Mouse (Mus musculus) retina, postnatal 1 day (tissue): ENCODE data around the gene Nav2.

Experiments
- DNase-seq: peaks from one replicate; pipeline ENCODE4 v3.0.0-alpha.2; 2012

Nav2 gene

DNA sequence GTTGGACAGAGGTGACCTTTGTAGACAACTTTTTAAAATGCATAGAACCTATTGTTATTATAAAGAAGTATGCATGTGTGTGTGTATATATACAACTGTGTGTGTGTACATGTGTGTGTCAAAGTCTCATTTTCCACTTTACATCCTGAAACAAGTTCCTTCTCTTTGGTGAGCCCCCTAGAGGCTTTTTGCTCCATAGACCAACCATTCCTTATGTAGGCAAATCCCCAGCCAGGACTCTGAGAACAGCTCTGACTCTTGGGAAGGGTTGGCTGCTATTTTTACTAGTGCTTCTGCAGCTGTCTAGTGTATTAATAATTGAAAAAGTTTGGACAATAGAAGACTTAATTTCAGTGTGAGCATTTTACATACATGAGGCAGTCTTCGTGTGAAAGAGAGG lies 464.7 kb downstream of the Nav2 start:
- DNase-seq = no peak

DNA sequence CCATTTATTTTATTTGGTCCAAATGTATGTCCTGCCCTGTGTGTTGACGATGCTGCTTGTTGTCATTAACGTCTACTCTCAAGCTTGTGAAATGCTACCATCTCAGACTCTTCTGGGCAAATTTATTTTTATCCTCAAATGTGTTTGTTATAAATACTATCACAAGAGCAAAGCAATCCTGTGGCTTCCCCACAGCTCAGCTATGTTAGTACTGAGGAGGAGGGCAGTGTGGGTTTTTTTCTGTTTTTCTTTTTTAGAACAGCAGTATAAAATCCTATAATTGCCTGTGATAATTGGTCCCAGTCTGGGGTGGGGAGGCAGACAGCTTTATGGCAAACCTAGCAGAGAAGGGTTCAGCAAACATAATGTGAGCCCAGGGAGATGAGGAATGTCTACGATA lies 465.1 kb downstream of the Nav2 start:
- no peak for DNase-seq

DNA sequence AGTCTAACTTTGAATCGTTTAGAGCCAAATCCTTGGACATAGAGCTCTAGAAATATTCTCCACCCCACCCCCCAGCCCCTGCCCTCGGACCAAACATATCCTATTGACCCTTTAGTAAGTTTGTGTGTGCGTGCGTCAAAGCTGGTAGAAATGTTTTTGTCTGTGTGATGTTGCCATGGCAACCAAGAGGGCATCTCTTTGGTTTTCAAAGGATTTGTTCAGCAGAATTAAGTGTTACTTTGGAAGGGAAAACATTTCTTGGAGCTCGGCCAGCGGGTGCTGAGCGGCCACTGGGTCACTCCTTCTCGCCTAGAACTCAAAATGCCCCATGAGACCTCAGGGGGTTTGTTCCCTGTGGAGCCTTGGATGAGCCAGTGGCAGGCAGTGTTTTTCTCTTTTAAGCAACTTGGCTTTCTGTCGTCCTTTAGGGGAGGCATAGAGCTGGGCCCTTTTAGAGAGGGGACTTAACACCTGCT lies 467.0 kb downstream of the Nav2 start:
- DNase-seq = peak; percentile 77

- DNase-seq = no peak
Observed at GRCm38 (mm10) chr7:49378608-49379007, 470.1 kb downstream of the Nav2 start.

DNA sequence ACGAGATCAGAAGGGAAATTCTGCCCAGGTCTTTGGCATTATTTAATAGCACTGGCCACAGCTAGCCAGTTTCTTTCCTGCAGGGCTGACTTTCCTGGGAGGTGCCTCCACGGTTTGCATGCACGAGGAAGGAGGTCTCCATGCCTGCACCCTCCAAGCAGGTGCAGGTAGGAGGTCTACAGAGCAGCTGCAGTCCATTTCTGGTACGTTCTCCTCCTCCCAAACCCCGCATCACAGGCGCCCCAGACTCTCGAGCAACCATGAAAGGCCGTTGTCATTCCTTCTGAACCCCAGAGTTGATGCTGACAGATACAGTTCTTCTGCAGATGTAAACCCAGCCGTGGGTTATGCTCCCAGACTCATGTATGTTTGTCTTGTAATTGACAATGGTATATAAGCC lies 472.4 kb downstream of the Nav2 start:
- no peak for DNase-seq

- DNase-seq = no peak
Observed at GRCm38 (mm10) chr7:49382884-49383283, 474.4 kb downstream of the Nav2 start.

GRCm38 (mm10) chr7:49388137-49388536 lies 479.6 kb downstream of the Nav2 start:
- DNase-seq = peak; percentile 37

GRCm38 (mm10) chr7:49390312-49390711 lies 481.8 kb downstream of the Nav2 start:
- DNase-seq = no peak

DNA sequence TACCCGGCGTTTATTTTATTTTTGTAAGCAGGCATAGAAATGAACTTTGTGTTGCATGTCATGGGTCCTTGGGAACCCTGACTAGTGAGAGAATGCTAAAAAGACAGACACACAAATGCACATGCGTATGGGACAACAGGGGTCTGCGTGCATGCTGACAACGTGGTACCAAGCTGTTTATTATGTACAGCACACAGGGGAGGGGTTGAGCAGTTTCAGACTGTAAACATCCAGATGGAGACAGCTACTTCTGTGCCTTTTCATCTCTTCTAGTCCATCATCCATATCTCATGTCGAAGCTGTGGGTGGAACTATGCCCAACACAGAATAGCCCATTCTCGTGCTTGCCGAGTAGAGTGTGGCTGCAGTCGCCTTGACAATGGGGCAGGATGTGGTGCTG lies 482.3 kb downstream of the Nav2 start:
- DNase-seq = no peak

DNA sequence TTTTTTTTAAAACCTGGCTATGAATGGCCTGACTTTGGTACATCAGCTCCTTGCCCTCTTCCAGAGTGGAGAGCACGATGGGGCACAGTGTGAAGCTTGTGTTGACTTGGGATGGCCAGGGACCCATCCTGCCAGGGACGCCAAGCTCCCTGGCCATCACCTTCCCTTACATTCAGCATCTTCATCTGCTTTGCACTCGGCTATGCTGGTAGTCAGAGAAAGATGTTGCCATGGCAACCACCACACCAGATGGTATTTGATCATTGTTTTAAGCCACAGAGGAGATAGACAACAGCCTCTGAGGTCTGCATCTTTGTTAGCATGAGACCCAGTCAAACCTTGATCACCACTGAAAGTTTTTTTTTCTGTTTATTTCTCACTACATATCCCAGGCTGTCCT lies 483.7 kb downstream of the Nav2 start:
- DNase-seq = peak; percentile 50

DNA sequence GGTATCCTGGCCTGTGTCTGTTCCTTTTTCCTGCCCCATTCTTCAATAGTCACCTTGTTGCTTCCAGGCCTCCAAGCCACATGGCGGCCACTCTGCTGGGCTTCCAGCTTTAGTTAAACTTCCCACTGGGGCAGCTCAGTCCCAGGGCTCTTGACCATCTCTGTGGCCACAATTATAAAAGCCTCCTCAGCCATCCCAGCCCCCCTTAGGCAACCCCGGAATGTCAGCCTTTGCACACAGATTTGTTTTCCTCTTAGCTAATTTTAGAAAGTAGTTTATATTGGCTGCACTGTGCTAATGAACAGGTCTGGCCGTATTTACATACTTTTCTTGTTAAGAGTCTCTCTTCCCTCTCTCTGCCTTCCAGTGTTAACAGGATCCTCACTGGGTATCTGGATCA lies 484.3 kb downstream of the Nav2 start:
- no peak for DNase-seq

DNA sequence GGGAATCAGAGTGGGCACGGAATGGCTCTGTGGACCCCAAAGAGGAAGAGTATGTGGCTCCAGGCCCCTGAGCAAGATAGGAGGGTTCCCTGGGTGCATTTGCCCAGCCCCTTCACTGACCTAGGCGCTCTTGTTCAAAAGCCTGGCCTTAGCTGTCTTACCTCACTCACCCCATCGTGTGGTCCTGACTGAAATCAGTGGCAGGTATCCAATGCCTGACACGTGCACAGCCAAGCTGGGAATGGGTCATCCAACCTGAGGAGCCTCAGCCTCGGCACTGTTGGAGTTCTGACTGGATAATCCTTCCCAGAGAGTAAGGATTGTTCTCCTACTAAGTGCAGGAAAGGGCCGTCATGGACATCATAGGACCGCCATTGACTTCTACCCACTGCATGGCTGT lies 485.3 kb downstream of the Nav2 start:
- DNase-seq = no peak

- no peak for DNase-seq
Observed at GRCm38 (mm10) chr7:49396202-49396601, 487.7 kb downstream of the Nav2 start.

GRCm38 (mm10) chr7:49397441-49398003 lies 489.0 kb downstream of the Nav2 start:
- DNase-seq = peak; percentile 38

DNA sequence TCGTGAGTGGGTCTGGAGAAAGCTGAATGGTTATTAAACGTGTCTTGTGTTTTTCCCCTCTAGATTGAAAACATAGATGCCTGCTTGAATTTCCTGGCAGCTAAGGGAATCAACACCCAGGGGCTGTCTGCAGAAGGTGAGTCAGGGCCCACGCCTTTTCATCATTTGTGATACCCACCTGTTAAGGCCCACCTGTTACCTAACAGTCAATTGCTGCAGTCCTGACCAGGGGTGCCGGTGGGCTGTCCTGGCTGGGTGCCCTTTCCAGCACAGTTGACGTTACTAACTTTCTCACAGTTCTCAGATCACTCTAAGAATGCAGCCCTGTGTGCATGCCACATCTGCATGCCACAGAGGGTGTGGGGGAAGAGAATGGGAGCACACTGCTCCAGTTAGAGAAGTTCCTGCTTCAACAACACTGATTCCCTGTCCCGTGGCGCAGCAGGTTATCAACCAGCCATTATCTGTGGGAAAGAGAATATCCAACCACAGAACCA lies 489.6 kb downstream of the Nav2 start:
- no peak for DNase-seq

- DNase-seq = peak; percentile 81
Observed at GRCm38 (mm10) chr7:49399314-49399713, 490.8 kb downstream of the Nav2 start.

DNA sequence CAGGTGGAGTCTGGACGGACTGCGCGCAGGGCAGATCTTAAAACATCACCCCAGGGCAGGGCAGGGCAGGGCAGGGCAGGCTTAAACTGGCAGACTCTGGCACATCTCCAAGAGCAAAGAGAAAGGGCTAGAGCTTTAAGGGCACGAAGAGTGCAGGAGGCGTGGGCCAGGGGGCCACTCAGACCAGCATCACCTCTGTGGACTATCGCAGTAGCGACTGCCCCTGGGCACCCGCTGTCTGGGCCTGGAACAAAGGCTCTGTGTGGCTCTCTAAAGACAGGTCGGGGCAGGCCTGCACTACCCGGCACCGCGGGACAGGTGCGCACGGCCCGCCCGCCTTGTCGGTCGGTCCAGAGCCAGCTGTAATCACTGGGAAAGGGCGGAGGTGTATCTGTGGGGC lies 491.9 kb downstream of the Nav2 start:
- no peak for DNase-seq

- no peak for DNase-seq
Observed at GRCm38 (mm10) chr7:49402526-49402925, 494.0 kb downstream of the Nav2 start.

- no peak for DNase-seq
Observed at GRCm38 (mm10) chr7:49407688-49408087, 499.2 kb downstream of the Nav2 start.

DNA sequence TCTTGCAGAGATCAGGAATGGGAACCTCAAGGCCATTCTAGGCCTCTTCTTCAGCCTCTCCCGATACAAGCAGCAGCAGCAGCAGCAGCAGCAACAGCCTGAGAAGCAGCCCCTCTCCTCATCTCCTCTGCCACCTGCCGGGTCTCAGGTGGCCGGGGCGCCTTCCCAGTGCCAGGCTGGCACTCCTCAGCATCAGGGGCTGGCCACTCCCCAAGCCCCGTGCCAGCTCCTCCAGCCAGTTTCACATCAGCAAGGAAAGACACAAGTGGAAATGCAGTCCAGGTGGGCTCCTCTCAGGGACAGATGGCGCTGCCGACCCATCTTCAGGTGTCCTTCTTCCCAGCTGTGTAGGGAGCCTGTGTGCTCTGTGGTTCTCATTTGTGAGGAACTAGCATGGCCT lies 500.1 kb downstream of the Nav2 start:
- no peak for DNase-seq

GRCm38 (mm10) chr7:49409265-49409664 lies 500.7 kb downstream of the Nav2 start:
- no peak for DNase-seq

DNA sequence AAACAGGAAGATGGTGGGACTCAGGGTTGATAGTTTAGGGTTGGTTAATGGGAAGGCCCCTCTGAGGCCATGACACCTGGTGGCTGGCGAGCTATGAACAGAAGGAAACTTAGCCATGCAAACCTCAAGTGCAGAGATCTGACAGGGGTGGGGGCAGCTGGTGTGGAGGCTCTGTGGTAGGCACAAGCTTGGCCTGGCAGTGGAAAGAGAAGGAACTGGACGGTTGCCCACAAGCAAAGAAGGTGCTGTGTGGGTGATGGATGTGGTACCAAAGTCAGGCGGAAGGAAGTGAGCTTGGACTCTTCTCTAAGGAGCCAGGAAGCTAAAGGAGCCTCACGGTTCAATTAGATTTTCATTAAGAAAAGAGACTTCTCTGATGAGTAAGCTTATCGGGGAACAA lies 501.7 kb downstream of the Nav2 start:
- no peak for DNase-seq

DNA sequence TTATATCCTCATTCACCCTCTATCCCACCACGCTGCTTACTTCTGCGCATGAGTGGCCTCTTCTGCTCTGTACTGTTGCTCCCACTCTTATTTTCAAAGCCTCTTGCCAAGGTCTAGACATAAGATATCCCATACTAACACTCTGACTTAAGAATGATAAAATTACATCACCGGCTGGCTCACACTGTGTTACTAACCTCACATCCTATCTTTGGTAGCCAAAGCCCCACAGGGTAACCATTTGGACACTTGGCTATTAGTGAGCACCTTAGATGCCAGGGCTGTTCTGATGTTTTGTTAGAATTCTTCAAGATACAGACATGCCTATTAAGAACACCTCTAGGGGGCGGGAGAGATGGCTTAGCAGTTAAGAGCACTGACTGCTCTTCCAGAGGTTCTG lies 502.4 kb downstream of the Nav2 start:
- no peak for DNase-seq

GRCm38 (mm10) chr7:49411803-49412202 lies 503.3 kb downstream of the Nav2 start:
- DNase-seq = no peak

GRCm38 (mm10) chr7:49415131-49415530 lies 506.6 kb downstream of the Nav2 start:
- no peak for DNase-seq
